Mouse (Mus musculus) megakaryocyte, embryonic 14.5 days (primary cell): ENCODE measurements around the gene Ganc.

Experiments
- FLI1 ChIP-seq: IDR thresholded peaks from 2 replicates; pipeline ENCODE4 v1.6.1; 2012; ENCODE audit warnings: low read length, inconsistent platforms, mixed read lengths
- GATA1 ChIP-seq: IDR thresholded peaks from 3 replicates; pipeline ENCODE4 v1.6.1; 2012; ENCODE audit warnings: mixed read lengths, low read length, inconsistent platforms, borderline replicate concordance

GRCm38 (mm10) chr2:120360425-120360824, 43.3 kb upstream of the Ganc start:
- TF ChIP-seq GATA1 = no peak
- TF ChIP-seq FLI1 = no peak
